Mouse (Mus musculus): ENCODE data around the gene Crebrf.

The Crebrf gene

DNA sequence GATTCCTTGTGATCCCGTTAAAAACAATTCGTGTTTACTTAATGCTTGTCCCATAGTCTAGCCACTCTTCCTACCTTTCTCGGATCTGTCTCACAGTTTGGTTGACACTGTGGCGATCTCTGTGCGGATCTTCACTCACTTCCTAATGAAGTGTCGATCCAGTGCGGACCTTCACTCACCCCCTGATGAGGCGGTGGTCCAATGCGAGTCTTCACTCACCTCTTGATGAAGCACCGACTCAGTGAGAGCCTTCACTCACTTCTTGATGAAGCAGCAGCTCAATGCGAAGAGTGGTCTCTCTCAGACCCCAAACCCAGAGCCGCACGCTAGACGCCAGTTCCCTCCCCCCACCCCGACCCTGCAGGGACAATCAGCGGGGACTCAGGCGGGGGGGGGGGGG is 110.7 kb downstream of the Crebrf start:
- DNase-seq (ENCODE audit: low read depth, low spot score) = no peak
